Mouse (Mus musculus): ENCODE measurements around the gene Ugt1a7c. TPM values are rescaled to one million over a fixed set of nuclear protein-coding genes. Genes with fewer than 3 reads are reported as not detected.
"Not testable (repeated sequence)": the region's sequence is repeated elsewhere in the genome, so short reads cannot be mapped to it uniquely, and the experiment has no call there.

Ugt1a7c gene
- polyA plus RNA-seq, 1 experiment from 2014 or later = 0.79 TPM

- not testable (repeated sequence) for H3K9me3 ChIP-seq; H3K4me1 ChIP-seq; H3K36me3 ChIP-seq; H3K4me2 ChIP-seq (replicated peaks); H3K27ac ChIP-seq; H3K9ac ChIP-seq; H3K4me3 ChIP-seq; H3K27me3 ChIP-seq (replicated peaks); ATAC-seq (ENCODE audit: low FRiP score, low read depth)
- 94% methylated on average over 2 of the region's 2 CpGs for WGBS
These were observed 34.2 kb downstream of the Ugt1a7c start for GRCm38 (mm10) chr1:88129091-88129490.

- not testable (repeated sequence) for H3K4me3 ChIP-seq; H3K27ac ChIP-seq; H3K4me1 ChIP-seq; ATAC-seq (ENCODE audit: low FRiP score, low read depth); H3K9ac ChIP-seq; H3K27me3 ChIP-seq (replicated peaks); H3K4me2 ChIP-seq (replicated peaks); H3K36me3 ChIP-seq; H3K9me3 ChIP-seq
- 82% methylated on average over 1 of the region's 1 CpGs for WGBS
These were observed 35.4 kb downstream of the Ugt1a7c start for GRCm38 (mm10) chr1:88130223-88130622.

GRCm38 (mm10) chr1:88133908-88134456 is 39.1 kb downstream of the Ugt1a7c start:
- Histone ChIP-seq H3K27me3 (replicated peaks) (no peaks in the 10 kb centered on the region), H3K4me2 (replicated peaks) (no peak overlapping the region), H3K36me3 (no peaks in the 10 kb centered on the region), H3K4me3 (no peak overlapping the region), H3K9ac (no peak overlapping the region), H3K27ac (no peak overlapping the region), H3K9me3 (no peaks in the 10 kb centered on the region), H3K4me1 (0 out of 2 replicates have a peak, but pooled peaks cover 3% of the 10 kb centered on the region)
- ATAC-seq (ENCODE audit: low FRiP score, low read depth) = no peak
- 68% methylated on average over 3 of the region's 3 CpGs for WGBS

- H3K9me3 ChIP-seq; ATAC-seq (ENCODE audit: low FRiP score, low read depth); H3K9ac ChIP-seq; H3K27ac ChIP-seq; H3K4me3 ChIP-seq; H3K4me2 ChIP-seq (replicated peaks); H3K27me3 ChIP-seq (replicated peaks); H3K4me1 ChIP-seq; H3K36me3 ChIP-seq: not testable (repeated sequence)
- WGBS = 62% methylated on average over 5 of the region's 5 CpGs
These were observed 39.7 kb downstream of the Ugt1a7c start, which contains the start of gene Ugt1a6a for GRCm38 (mm10) chr1:88134457-88135011. Gene Ugt1a6a, plus strand, starts transcription at chr1:88134809.

GRCm38 (mm10) chr1:88135229-88135904 is 40.5 kb downstream of the Ugt1a7c start:
- not testable (repeated sequence) for H3K4me2 ChIP-seq (replicated peaks); ATAC-seq (ENCODE audit: low FRiP score, low read depth); H3K27me3 ChIP-seq (replicated peaks); H3K9me3 ChIP-seq; H3K36me3 ChIP-seq; H3K4me3 ChIP-seq; H3K27ac ChIP-seq; H3K9ac ChIP-seq; H3K4me1 ChIP-seq
- 96% methylated on average over 5 of the region's 6 CpGs for WGBS

GRCm38 (mm10) chr1:88136646-88137045 is 41.8 kb downstream of the Ugt1a7c start:
- 76% methylated on average over 2 of the region's 2 CpGs for WGBS
- no peak for ATAC-seq (ENCODE audit: low FRiP score, low read depth)

GRCm38 (mm10) chr1:88137264-88137663 is 42.4 kb downstream of the Ugt1a7c start:
- 90% methylated on average over 3 of the region's 3 CpGs for WGBS
- no peak overlapping the region for H3K4me2 ChIP-seq (replicated peaks)
- H3K9me3 ChIP-seq = no peaks in the 10 kb centered on the region
- no peak for ATAC-seq (ENCODE audit: low FRiP score, low read depth)
- no peak overlapping the region for H3K27ac ChIP-seq
- H3K4me1 ChIP-seq = 0 out of 2 replicates have a peak, but pooled peaks cover 3% of the 10 kb centered on the region
- H3K36me3 ChIP-seq = no peaks in the 10 kb centered on the region
- H3K9ac ChIP-seq = no peak overlapping the region
- H3K27me3 ChIP-seq (replicated peaks) = no peaks in the 10 kb centered on the region
- no peak overlapping the region for H3K4me3 ChIP-seq

More at GRCm38 (mm10) chr1:88136646-88137045, 41.8 kb downstream of the Ugt1a7c start:
- Histone ChIP-seq H3K36me3 (no peaks in the 10 kb centered on the region), H3K4me2 (replicated peaks) (no peak overlapping the region), H3K27me3 (replicated peaks) (no peaks in the 10 kb centered on the region), H3K4me1 (0 out of 2 replicates have a peak, but pooled peaks cover 3% of the 10 kb centered on the region), H3K9ac (no peak overlapping the region), H3K4me3 (no peak overlapping the region), H3K27ac (no peak overlapping the region), H3K9me3 (no peaks in the 10 kb centered on the region)

- no peak overlapping the region for H3K27ac ChIP-seq
- 0 out of 2 replicates have a peak, but pooled peaks cover 3% of the 10 kb centered on the region for H3K4me1 ChIP-seq
- ATAC-seq (ENCODE audit: low FRiP score, low read depth) = no peak
- no peaks in the 10 kb centered on the region for H3K36me3 ChIP-seq
- WGBS = 97% methylated on average over 1 of the region's 1 CpGs
- H3K9ac ChIP-seq = no peak overlapping the region
- H3K4me2 ChIP-seq (replicated peaks) = no peak overlapping the region
- H3K27me3 ChIP-seq (replicated peaks) = no peaks in the 10 kb centered on the region
- H3K4me3 ChIP-seq = no peak overlapping the region
- H3K9me3 ChIP-seq = no peaks in the 10 kb centered on the region
These were observed 43.3 kb downstream of the Ugt1a7c start for GRCm38 (mm10) chr1:88138145-88138544.

- not testable (repeated sequence) for H3K4me2 ChIP-seq (replicated peaks); H3K4me3 ChIP-seq; H3K9ac ChIP-seq; H3K9me3 ChIP-seq; H3K27ac ChIP-seq; H3K36me3 ChIP-seq; H3K4me1 ChIP-seq; ATAC-seq (ENCODE audit: low FRiP score, low read depth); H3K27me3 ChIP-seq (replicated peaks)
- 43% methylated on average over 1 of the region's 1 CpGs for WGBS
These were observed 45.6 kb downstream of the Ugt1a7c start for GRCm38 (mm10) chr1:88140492-88140891.

GRCm38 (mm10) chr1:88143966-88144675 is 49.3 kb downstream of the Ugt1a7c start:
- not testable (repeated sequence) for H3K9ac ChIP-seq; H3K27ac ChIP-seq; H3K4me3 ChIP-seq; H3K27me3 ChIP-seq (replicated peaks); H3K4me2 ChIP-seq (replicated peaks); H3K9me3 ChIP-seq; ATAC-seq (ENCODE audit: low FRiP score, low read depth); H3K4me1 ChIP-seq; H3K36me3 ChIP-seq
- WGBS = 5% methylated on average over 5 of the region's 5 CpGs

- not testable (repeated sequence) for ATAC-seq (ENCODE audit: low FRiP score, low read depth); H3K27me3 ChIP-seq (replicated peaks); H3K27ac ChIP-seq; H3K36me3 ChIP-seq; H3K4me3 ChIP-seq; H3K9ac ChIP-seq; H3K4me1 ChIP-seq; H3K4me2 ChIP-seq (replicated peaks); H3K9me3 ChIP-seq
- WGBS = 73% methylated on average over 2 of the region's 2 CpGs
These were observed 50.4 kb downstream of the Ugt1a7c start for GRCm38 (mm10) chr1:88145278-88145677.

- 74% methylated on average over 2 of the region's 2 CpGs for WGBS
- not testable (repeated sequence) for H3K4me2 ChIP-seq (replicated peaks); H3K4me3 ChIP-seq; H3K36me3 ChIP-seq; H3K4me1 ChIP-seq; ATAC-seq (ENCODE audit: low FRiP score, low read depth); H3K27ac ChIP-seq; H3K9me3 ChIP-seq; H3K9ac ChIP-seq; H3K27me3 ChIP-seq (replicated peaks)
These were observed 55.3 kb downstream of the Ugt1a7c start for GRCm38 (mm10) chr1:88150133-88150532.

All from neural tube, embryonic 12.5 days (tissue).